Mouse (Mus musculus) heart, embryonic 16.5 days (tissue): Measurements from ENCODE around the gene Ppfia3. TPM values are rescaled to one million over a fixed set of nuclear protein-coding genes. Genes with fewer than 3 reads are reported as not detected.
A peak's percentile ranks its signal among the peaks of the same experiment; 100 is the strongest.

Source experiments
- ATAC-seq: fragments of 200-750 bp; cut with Nextera tagmentation; replicated peaks from 2 replicates; pipeline ENCODE4 v1.8.0; 2017; ENCODE audit warnings: moderate number of reproducible peaks; ENCODE audit not compliant: insufficient read depth, low FRiP score; ENCODE audit errors: extremely low read depth
- H3K27ac ChIP-seq: fragments of 300-500 bp; sonication (generic); 2 replicates; pipeline ENCODE4 v1.5.1; 2014; ENCODE audit warnings: mild to moderate bottlenecking, low read length, control low read depth, moderate library complexity
- H3K27me3 ChIP-seq: fragments of 300-500 bp; sonication (generic); 2 replicates; pipeline ENCODE4 v1.6.1; 2014; ENCODE audit warnings: low read length, mixed read lengths; ENCODE audit not compliant: control insufficient read depth, insufficient read depth
- H3K36me3 ChIP-seq: fragments of 300-500 bp; sonication (generic); 2 replicates; pipeline ENCODE4 v1.6.1; 2014; ENCODE audit not compliant: control insufficient read depth, insufficient read depth
- H3K4me1 ChIP-seq: fragments of 300-500 bp; sonication (generic); 2 replicates; pipeline ENCODE4 v1.6.1; 2014; ENCODE audit warnings: low read length, mixed read lengths; ENCODE audit not compliant: control insufficient read depth, insufficient read depth
- H3K4me2 ChIP-seq: fragments of 300-500 bp; sonication (generic); 2 replicates; pipeline ENCODE4 v1.6.1; 2014; ENCODE audit warnings: low read depth, mild to moderate bottlenecking, control low read depth, low read length
- H3K4me3 ChIP-seq: fragments of 300-500 bp; sonication (generic); 2 replicates; pipeline ENCODE4 v1.5.1; 2014; ENCODE audit warnings: mild to moderate bottlenecking, control low read depth, low read length
- H3K9ac ChIP-seq: fragments of 300-500 bp; sonication (generic); 2 replicates; pipeline ENCODE4 v1.6.1; 2014; ENCODE audit warnings: low read length, control low read depth
- H3K9me3 ChIP-seq: fragments of 300-500 bp; sonication (generic); replicated peaks from 2 replicates; pipeline ENCODE4 v1.6.1; 2016; ENCODE audit warnings: low read length; ENCODE audit not compliant: control insufficient read depth
- WGBS: fragments of 180-500 bp; shearing (Covaris S2); extraction: QIAGEN DNeasy Blood & Tissue Kit; methylation state at CpG from one replicate; pipeline ENCODE4 v1.1.7; 2014; 5-methylcytosine and 5-hydroxymethylcytosine counted together
- polyA plus RNA-seq: library from polyadenylated mRNA; unstranded; fragments of >200 nt; fragmentation: Nextera tagmentation; extraction: Ambion mirVana; gene quantifications from 2 replicates; pipeline ENCODE4 v1.2.1, GENCODE M21; 2015

Ppfia3 gene
- polyA plus RNA-seq, 1 experiment from 2014 or later = 1.5 TPM

GRCm38 (mm10) chr7:45395578-45396336, 28.9 kb upstream of the Ppfia3 start, which contains the start of gene Snrnp70:
Snrnp70 (minus strand) TSS chr7:45395742.
- Histone ChIP-seq H3K4me3 (peak within 1 kb of the TSS; percentile 81), H3K9me3 (no peaks in the 10 kb centered on the region)
- WGBS = under 1% methylated on average over 60 of the region's 60 CpGs

GRCm38 (mm10) chr7:45395129-45395541, 28.3 kb upstream of the Ppfia3 start:
- ATAC-seq = peak; percentile 61
- Histone ChIP-seq H3K4me3 (peak overlapping the region; percentile 81), H3K36me3 (peaks cover 20% of the 10 kb centered on the region), H3K9me3 (no peaks in the 10 kb centered on the region), H3K4me2 (peak overlapping the region; percentile 99), H3K27me3 (no peaks in the 10 kb centered on the region), H3K27ac (peak overlapping the region; percentile 94), H3K4me1 (peaks cover 16% of the 10 kb centered on the region), H3K9ac (peak overlapping the region; percentile 88)
- under 1% methylated on average over 19 of the region's 20 CpGs for WGBS

More at GRCm38 (mm10) chr7:45395578-45396336, 28.9 kb upstream of the Ppfia3 start, which contains the start of gene Snrnp70:
- Histone ChIP-seq H3K27me3 (no peaks in the 10 kb centered on the region), H3K4me1 (peaks cover 16% of the 10 kb centered on the region), H3K4me2 (peak within 1 kb of the TSS; percentile 99), H3K9ac (peak within 1 kb of the TSS; percentile 88), H3K36me3 (peaks cover 15% of the 10 kb centered on the region), H3K27ac (peak within 1 kb of the TSS; percentile 94)
- peak; percentile 97 for ATAC-seq

- no peak for ATAC-seq
- Histone ChIP-seq H3K4me1 (peaks cover 10% of the 10 kb centered on the region), H3K4me3 (no peak overlapping the region), H3K27ac (no peak overlapping the region), H3K9me3 (no peaks in the 10 kb centered on the region), H3K4me2 (no peak overlapping the region), H3K36me3 (peaks cover 92% of the 10 kb centered on the region), H3K9ac (no peak overlapping the region), H3K27me3 (no peaks in the 10 kb centered on the region)
- WGBS = 92% methylated on average over 3 of the region's 3 CpGs
These were observed 19.3 kb upstream of the Ppfia3 start for GRCm38 (mm10) chr7:45386077-45386476.

GRCm38 (mm10) chr7:45376057-45376456, 9.2 kb upstream of the Ppfia3 start:
- 75% methylated on average over 1 of the region's 1 CpGs for WGBS
- Histone ChIP-seq H3K36me3 (peaks cover 54% of the 10 kb centered on the region), H3K9me3 (no peaks in the 10 kb centered on the region), H3K4me2 (no peak overlapping the region), H3K4me1 (no peaks in the 10 kb centered on the region; the same call in 1 of the 2 replicates), H3K4me3 (no peak overlapping the region), H3K9ac (no peak overlapping the region), H3K27me3 (no peaks in the 10 kb centered on the region), H3K27ac (no peak overlapping the region)
- ATAC-seq = no peak

- Histone ChIP-seq H3K4me3 (no peak overlapping the region), H3K36me3 (peaks cover 41% of the 10 kb centered on the region), H3K27me3 (peaks cover 1% of the 10 kb centered on the region), H3K4me2 (no peak overlapping the region), H3K4me1 (peaks cover 10% of the 10 kb centered on the region), H3K9ac (no peak overlapping the region), H3K27ac (no peak overlapping the region), H3K9me3 (no peaks in the 10 kb centered on the region)
- no peak for ATAC-seq
- WGBS = 90% methylated on average over 8 of the region's 8 CpGs
These were observed 7.8 kb upstream of the Ppfia3 start for GRCm38 (mm10) chr7:45374620-45375019.

- ATAC-seq = no peak
- no peak overlapping the region for H3K4me3 ChIP-seq
- no peak overlapping the region for H3K27ac ChIP-seq
- H3K4me1 ChIP-seq = peaks cover 14% of the 10 kb centered on the region
- no peaks in the 10 kb centered on the region for H3K9me3 ChIP-seq
- H3K36me3 ChIP-seq = peaks cover 20% of the 10 kb centered on the region
- peaks cover 17% of the 10 kb centered on the region for H3K27me3 ChIP-seq
- H3K9ac ChIP-seq = no peak overlapping the region
- no peak overlapping the region for H3K4me2 ChIP-seq
- 75% methylated on average over 5 of the region's 5 CpGs for WGBS
These were observed 5.6 kb upstream of the Ppfia3 start for GRCm38 (mm10) chr7:45372371-45372770.

- H3K4me3 ChIP-seq = peak within 1 kb of the TSS; percentile 60
- peak; percentile 56 for ATAC-seq
- no peak within 1 kb of the TSS for H3K27ac ChIP-seq
- WGBS = 9% methylated on average over 28 of the region's 28 CpGs
- H3K36me3 ChIP-seq = peaks cover 3% of the 10 kb centered on the region; the same call in 1 of the 2 replicates
- peaks cover 17% of the 10 kb centered on the region for H3K27me3 ChIP-seq
- H3K9me3 ChIP-seq = no peaks in the 10 kb centered on the region
- H3K4me1 ChIP-seq = peaks cover 19% of the 10 kb centered on the region
- peak within 1 kb of the TSS; percentile 69 for H3K9ac ChIP-seq
- peak within 1 kb of the TSS; percentile 95 for H3K4me2 ChIP-seq
These were observed 3.9 kb upstream of the Ppfia3 start, which contains the start of gene Lin7b for GRCm38 (mm10) chr7:45370475-45371311. Lin7b (minus strand) TSS chr7:45370583.

- Histone ChIP-seq H3K4me2 (peak overlapping the region; percentile 95), H3K4me1 (peaks cover 19% of the 10 kb centered on the region), H3K9ac (peak overlapping the region; percentile 69), H3K36me3 (no peaks in the 10 kb centered on the region), H3K9me3 (no peaks in the 10 kb centered on the region), H3K27ac (no peak overlapping the region), H3K4me3 (peak overlapping the region; percentile 60), H3K27me3 (peaks cover 24% of the 10 kb centered on the region)
- peak; percentile 0; the same call in 1 of the 2 replicates for ATAC-seq
- 8% methylated on average over 52 of the region's 52 CpGs for WGBS
These were observed 3.1 kb upstream of the Ppfia3 start for GRCm38 (mm10) chr7:45369836-45370474.
